Comparison of ENCODE assay signal across 8 mouse cellular contexts in the genomic region with DNA sequence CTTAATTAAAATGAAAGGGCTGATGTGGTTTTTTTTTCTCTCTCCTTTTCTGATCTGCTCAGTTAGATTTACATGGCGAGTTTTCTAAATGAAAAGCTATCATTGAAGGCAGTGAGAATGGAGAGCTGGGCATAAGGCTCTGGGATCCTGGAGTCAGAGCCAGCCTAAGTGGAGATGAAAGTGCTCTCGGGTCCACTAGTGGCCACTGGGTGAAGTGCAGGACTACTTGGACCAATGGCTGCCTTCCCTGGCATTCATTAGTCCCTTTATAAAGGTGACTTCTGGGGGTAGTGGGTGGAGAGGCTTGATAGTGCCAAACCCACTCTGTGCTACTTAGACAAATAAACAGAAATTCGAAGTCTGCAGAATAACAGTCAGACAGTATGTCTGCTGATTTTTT. TPM values are rescaled to one million over a fixed set of nuclear protein-coding genes. Genes with fewer than 3 reads are reported as not detected.
DNase-seq lines count a peak whose midpoint lies in the region.

No protein-coding gene starts in this region.

- peak; percentile 49 to 56 for DNase-seq in cerebellum, postnatal 14 days
- DNase-seq in cerebellum, adult 9-11 months = no peak
- DNase-seq in left cerebral cortex, postnatal 4 days = peak; percentile 33
- no peak for DNase-seq in left cerebral cortex, adult 8-10 months (ENCODE audit: low spot score in 2 of 2)
- peak; percentile 9 for DNase-seq in T-cell, adult 2 months (ENCODE audit: low spot score)
- DNase-seq in lung, postnatal 10 days = peak; percentile 42
- no peak for DNase-seq in urinary bladder, postnatal 10 days (ENCODE audit: low spot score)
- no peak for DNase-seq in ovary, postnatal 36 days (ENCODE audit: low spot score)

- intact Hi-C loops in left cerebral cortex, postnatal 4 days (cut with DNase I) = no loop called here

RNA-seq across cellular contexts. Expression of a gene that starts 5.0 kb away (rescaled TPM):
- 1 to 10 TPM; 4.7 to 5.3 TPM for total RNA-seq in left cerebral cortex, postnatal 4 days (2021)
- total RNA-seq in left cerebral cortex, adult 8-10 months (2022) = 1 to 10 TPM; 2.1 to 3.5 (median 2.8) TPM

Comparison
In these comparisons a context has a peak if more than half of its experiments do, and no peak if none do; other contexts are left out.
1. DNase-seq: peak in cerebellum, postnatal 14 days (2 of 2), left cerebral cortex, postnatal 4 days (single experiment), T-cell, adult 2 months (single experiment) and lung, postnatal 10 days (single experiment); none in cerebellum, adult 9-11 months (single experiment), left cerebral cortex, adult 8-10 months (0 of 2), urinary bladder, postnatal 10 days (single experiment) and ovary, postnatal 36 days (single experiment).